Mouse (Mus musculus): ENCODE measurements around the gene Tiprl. TPM values are rescaled to one million over a fixed set of nuclear protein-coding genes. Genes with fewer than 3 reads are reported as not detected.

Gene Tiprl
- polyA plus RNA-seq, 1 experiment from 2014 or later: 103 TPM

- Histone ChIP-seq H3K4me2 (no peak overlapping the region), H3K9ac (ENCODE audit: low read length) (no peak overlapping the region), H3K27me3 (ENCODE audit: control insufficient read depth, insufficient read depth, low read length) (no peaks in the 10 kb centered on the region), H3K4me1 (ENCODE audit: control insufficient read depth, insufficient read depth, low read length) (no peaks in the 10 kb centered on the region), H3K4me3 (ENCODE audit: low read depth, low read length) (no peak overlapping the region), H3K27ac (ENCODE audit: low read depth, low read length) (no peak overlapping the region), H3K9me3 (ENCODE audit: control insufficient read depth, low read length) (no peaks in the 10 kb centered on the region), H3K36me3 (ENCODE audit: control insufficient read depth, insufficient read depth, low read length) (no peaks in the 10 kb centered on the region)
- ATAC-seq (ENCODE audit: low FRiP score): no peak
- WGBS: 86% methylated on average over 2 of the region's 2 CpGs
- no peak for DNase-seq (ENCODE audit: low spot score, missing footprints)
These were observed 13.8 kb upstream of the Tiprl start for GRCm38 (mm10) chr1:165250546-165250945.

DNA sequence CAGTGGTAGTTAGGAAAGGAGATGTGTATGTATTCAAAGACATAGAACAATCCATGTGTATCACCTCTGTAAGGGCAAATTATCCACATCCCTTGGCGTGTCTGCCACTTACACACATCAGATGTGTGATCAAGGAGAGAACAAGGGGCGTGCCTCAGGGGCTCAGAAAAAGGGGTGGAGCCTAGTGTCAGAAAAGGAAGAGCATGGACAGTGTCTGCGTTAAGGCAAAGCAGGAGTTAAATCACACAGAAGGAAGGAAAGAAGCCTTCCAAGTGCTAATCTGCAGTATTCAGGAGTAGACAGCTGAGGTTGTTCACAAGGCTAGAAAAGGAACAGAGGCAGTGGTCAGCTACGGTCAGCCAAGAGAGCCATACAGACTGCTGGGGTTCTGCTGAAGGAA, 12.0 kb upstream of the Tiprl start:
- no peak for ATAC-seq (ENCODE audit: low FRiP score)
- Histone ChIP-seq H3K9ac (ENCODE audit: low read length) (no peak overlapping the region), H3K4me2 (no peak overlapping the region), H3K36me3 (ENCODE audit: control insufficient read depth, insufficient read depth, low read length) (no peaks in the 10 kb centered on the region), H3K4me3 (ENCODE audit: low read depth, low read length) (no peak overlapping the region), H3K9me3 (ENCODE audit: control insufficient read depth, low read length) (no peaks in the 10 kb centered on the region), H3K27ac (ENCODE audit: low read depth, low read length) (no peak overlapping the region), H3K27me3 (ENCODE audit: control insufficient read depth, insufficient read depth, low read length) (no peaks in the 10 kb centered on the region), H3K4me1 (ENCODE audit: control insufficient read depth, insufficient read depth, low read length) (no peaks in the 10 kb centered on the region)
- WGBS: 69% methylated on average over 4 of the region's 4 CpGs
- no peak for DNase-seq (ENCODE audit: low spot score, missing footprints)

- H3K36me3 ChIP-seq (ENCODE audit: control insufficient read depth, insufficient read depth, low read length): no peaks in the 10 kb centered on the region
- H3K27ac ChIP-seq (ENCODE audit: low read depth, low read length): no peak overlapping the region
- ATAC-seq (ENCODE audit: low FRiP score): no peak
- WGBS: 85% methylated on average over 3 of the region's 3 CpGs
- H3K4me2 ChIP-seq: no peak overlapping the region
- DNase-seq (ENCODE audit: low spot score, missing footprints): no peak
- H3K9ac ChIP-seq (ENCODE audit: low read length): no peak overlapping the region
- H3K9me3 ChIP-seq (ENCODE audit: control insufficient read depth, low read length): no peaks in the 10 kb centered on the region
- H3K4me3 ChIP-seq (ENCODE audit: low read depth, low read length): no peak overlapping the region
- no peaks in the 10 kb centered on the region for H3K4me1 ChIP-seq (ENCODE audit: control insufficient read depth, insufficient read depth, low read length)
- H3K27me3 ChIP-seq (ENCODE audit: control insufficient read depth, insufficient read depth, low read length): no peaks in the 10 kb centered on the region
These were observed 11.0 kb upstream of the Tiprl start for GRCm38 (mm10) chr1:165247788-165248187.

DNA sequence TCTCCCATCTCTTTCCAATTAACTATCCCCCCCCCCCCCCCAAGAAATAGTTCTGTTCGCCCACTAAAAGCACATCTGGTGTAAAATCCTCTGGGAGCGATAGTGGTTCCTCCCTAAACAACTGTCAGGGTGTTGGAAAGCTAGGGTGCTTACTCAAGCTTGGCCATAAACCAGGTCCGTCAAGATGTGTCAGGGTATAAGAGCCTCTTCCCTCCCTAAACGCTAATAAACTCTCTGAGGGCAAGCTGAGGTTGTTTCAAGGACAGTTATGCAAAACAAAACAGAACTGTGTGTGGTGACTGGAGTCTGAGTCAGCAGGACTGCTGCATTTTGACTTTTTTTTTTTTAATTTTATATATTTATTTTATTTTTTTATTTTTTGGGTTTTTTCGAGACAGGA, 10.3 kb upstream of the Tiprl start:
- ATAC-seq (ENCODE audit: low FRiP score): no peak
- no peak for DNase-seq (ENCODE audit: low spot score, missing footprints)
- Histone ChIP-seq H3K9ac (ENCODE audit: low read length) (no peak overlapping the region), H3K27ac (ENCODE audit: low read depth, low read length) (no peak overlapping the region), H3K4me3 (ENCODE audit: low read depth, low read length) (no peak overlapping the region), H3K9me3 (ENCODE audit: control insufficient read depth, low read length) (no peaks in the 10 kb centered on the region), H3K36me3 (ENCODE audit: control insufficient read depth, insufficient read depth, low read length) (no peaks in the 10 kb centered on the region), H3K4me2 (no peak overlapping the region), H3K4me1 (ENCODE audit: control insufficient read depth, insufficient read depth, low read length) (no peaks in the 10 kb centered on the region), H3K27me3 (ENCODE audit: control insufficient read depth, insufficient read depth, low read length) (no peaks in the 10 kb centered on the region)
- 83% methylated on average over 5 of the region's 5 CpGs for WGBS

DNA sequence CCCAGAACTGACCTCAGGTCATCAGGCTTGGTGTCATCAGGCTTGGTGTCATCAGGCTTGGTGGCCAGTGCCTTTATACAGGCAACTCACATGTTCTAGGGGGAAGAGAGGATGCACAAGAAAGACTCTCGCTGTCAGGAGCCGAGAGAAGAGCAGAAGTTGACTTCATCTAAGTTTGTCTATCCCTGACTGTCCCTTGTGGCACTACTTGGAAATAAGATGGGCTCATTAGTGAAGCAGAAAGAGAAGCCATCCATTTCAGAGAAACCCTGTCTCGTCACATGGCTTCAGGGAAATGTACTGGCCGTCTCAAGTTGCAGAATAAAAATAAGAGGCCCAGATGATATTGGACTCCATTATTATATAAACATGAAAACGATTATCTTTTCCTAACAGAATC, 9.8 kb upstream of the Tiprl start:
- Histone ChIP-seq H3K36me3 (ENCODE audit: control insufficient read depth, insufficient read depth, low read length) (no peaks in the 10 kb centered on the region), H3K9me3 (ENCODE audit: control insufficient read depth, low read length) (no peaks in the 10 kb centered on the region), H3K4me2 (no peak overlapping the region), H3K4me3 (ENCODE audit: low read depth, low read length) (no peak overlapping the region), H3K27ac (ENCODE audit: low read depth, low read length) (no peak overlapping the region), H3K9ac (ENCODE audit: low read length) (no peak overlapping the region), H3K4me1 (ENCODE audit: control insufficient read depth, insufficient read depth, low read length) (no peaks in the 10 kb centered on the region), H3K27me3 (ENCODE audit: control insufficient read depth, insufficient read depth, low read length) (no peaks in the 10 kb centered on the region)
- DNase-seq (ENCODE audit: low spot score, missing footprints): no peak
- no peak for ATAC-seq (ENCODE audit: low FRiP score)
- WGBS: 90% methylated on average over 5 of the region's 5 CpGs

DNA sequence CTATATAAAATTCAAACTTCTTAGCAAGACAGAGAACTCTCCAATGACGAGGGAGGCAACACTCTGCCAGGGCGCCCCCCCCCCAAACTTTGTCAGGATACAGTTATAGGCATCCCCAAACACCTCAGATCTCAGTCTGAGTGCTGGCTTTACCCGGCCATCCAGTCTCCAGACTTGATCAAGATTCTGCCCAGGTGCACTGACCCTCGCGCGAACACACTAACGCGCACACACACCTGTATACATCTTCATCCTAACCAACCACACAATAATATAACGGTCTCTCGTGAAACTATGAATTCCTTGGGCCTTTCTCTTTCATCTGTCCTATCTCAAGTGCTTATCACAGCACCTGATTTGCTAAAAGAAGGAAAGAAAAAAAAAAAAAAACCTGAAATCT, 950 bp downstream of the Tiprl start:
- 14% methylated on average over 10 of the region's 10 CpGs for WGBS
- peaks cover 7% of the 10 kb centered on the region for H3K4me1 ChIP-seq (ENCODE audit: control insufficient read depth, insufficient read depth, low read length)
- peak; percentile 86 for DNase-seq (ENCODE audit: low spot score, missing footprints)
- H3K27ac ChIP-seq (ENCODE audit: low read depth, low read length): no peak overlapping the region
- H3K4me3 ChIP-seq (ENCODE audit: low read depth, low read length): peak overlapping the region; percentile 80
- peak overlapping the region; percentile 87 for H3K9ac ChIP-seq (ENCODE audit: low read length)
- ATAC-seq (ENCODE audit: low FRiP score): no peak
- peak overlapping the region; percentile 60 for H3K4me2 ChIP-seq
- H3K27me3 ChIP-seq (ENCODE audit: control insufficient read depth, insufficient read depth, low read length): no peaks in the 10 kb centered on the region
- no peaks in the 10 kb centered on the region for H3K36me3 ChIP-seq (ENCODE audit: control insufficient read depth, insufficient read depth, low read length)
- H3K9me3 ChIP-seq (ENCODE audit: control insufficient read depth, low read length): no peaks in the 10 kb centered on the region

DNA sequence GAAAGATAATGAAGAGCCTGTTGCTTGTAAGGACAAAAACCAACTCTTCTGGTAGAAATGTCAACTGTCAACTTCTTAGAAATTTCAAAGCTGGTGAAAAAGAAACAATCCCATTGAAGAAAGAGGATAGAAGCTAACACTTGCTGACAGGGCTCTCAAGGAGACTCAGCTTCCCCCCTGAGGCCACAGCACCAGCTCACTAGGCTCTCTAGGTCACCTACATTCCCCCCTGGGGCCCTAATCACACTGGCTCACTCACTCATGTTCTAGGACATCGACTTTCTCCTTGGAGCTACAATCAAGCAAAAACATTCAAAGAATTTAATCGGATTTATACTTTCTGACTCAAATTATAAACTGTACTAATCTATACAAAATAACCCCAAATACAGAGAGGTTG, 3.0 kb downstream of the Tiprl start:
- 84% methylated on average over 2 of the region's 2 CpGs for WGBS
- H3K27me3 ChIP-seq (ENCODE audit: control insufficient read depth, insufficient read depth, low read length): no peaks in the 10 kb centered on the region

GRCm38 (mm10) chr1:165230691-165231090, 6.1 kb downstream of the Tiprl start:
- H3K4me1 ChIP-seq (ENCODE audit: control insufficient read depth, insufficient read depth, low read length): peaks cover 5% of the 10 kb centered on the region
- H3K9ac ChIP-seq (ENCODE audit: low read length): no peak overlapping the region
- H3K4me3 ChIP-seq (ENCODE audit: low read depth, low read length): no peak overlapping the region
- no peak overlapping the region for H3K4me2 ChIP-seq
- no peaks in the 10 kb centered on the region for H3K9me3 ChIP-seq (ENCODE audit: control insufficient read depth, low read length)
- ATAC-seq (ENCODE audit: low FRiP score): no peak
- no peaks in the 10 kb centered on the region for H3K36me3 ChIP-seq (ENCODE audit: control insufficient read depth, insufficient read depth, low read length)
- H3K27me3 ChIP-seq (ENCODE audit: control insufficient read depth, insufficient read depth, low read length): no peaks in the 10 kb centered on the region
- DNase-seq (ENCODE audit: low spot score, missing footprints): no peak
- H3K27ac ChIP-seq (ENCODE audit: low read depth, low read length): no peak overlapping the region
- WGBS: 91% methylated on average over 4 of the region's 4 CpGs

More for the DNA sequence above, 3.0 kb downstream of the Tiprl start:
- H3K4me1 ChIP-seq (ENCODE audit: control insufficient read depth, insufficient read depth, low read length): peaks cover 7% of the 10 kb centered on the region
- no peaks in the 10 kb centered on the region for H3K36me3 ChIP-seq (ENCODE audit: control insufficient read depth, insufficient read depth, low read length)
- no peak overlapping the region for H3K4me2 ChIP-seq
- ATAC-seq (ENCODE audit: low FRiP score): no peak
- no peaks in the 10 kb centered on the region for H3K9me3 ChIP-seq (ENCODE audit: control insufficient read depth, low read length)
- H3K9ac ChIP-seq (ENCODE audit: low read length): no peak overlapping the region
- H3K4me3 ChIP-seq (ENCODE audit: low read depth, low read length): no peak overlapping the region
- no peak overlapping the region for H3K27ac ChIP-seq (ENCODE audit: low read depth, low read length)
- DNase-seq (ENCODE audit: low spot score, missing footprints): no peak

- H3K36me3 ChIP-seq (ENCODE audit: control insufficient read depth, insufficient read depth, low read length): no peaks in the 10 kb centered on the region
- no peak overlapping the region for H3K4me2 ChIP-seq
- H3K27ac ChIP-seq (ENCODE audit: low read depth, low read length): no peak overlapping the region
- no peaks in the 10 kb centered on the region for H3K9me3 ChIP-seq (ENCODE audit: control insufficient read depth, low read length)
- H3K4me1 ChIP-seq (ENCODE audit: control insufficient read depth, insufficient read depth, low read length): no peaks in the 10 kb centered on the region
- ATAC-seq (ENCODE audit: low FRiP score) (no peak), DNase-seq (ENCODE audit: low spot score, missing footprints) (no peak)
- H3K9ac ChIP-seq (ENCODE audit: low read length): no peak overlapping the region
- H3K4me3 ChIP-seq (ENCODE audit: low read depth, low read length): no peak overlapping the region
- H3K27me3 ChIP-seq (ENCODE audit: control insufficient read depth, insufficient read depth, low read length): no peaks in the 10 kb centered on the region
- WGBS: 93% methylated on average over 9 of the region's 9 CpGs
These were observed 7.2 kb downstream of the Tiprl start for GRCm38 (mm10) chr1:165229577-165229976.

All from midbrain, embryonic 11.5 days (tissue).